Mouse (Mus musculus) ES-CJ7 (cell line): ENCODE data around the gene Sytl3.
"Not testable (repeated sequence)": the region's sequence is repeated elsewhere in the genome, so short reads cannot be mapped to it uniquely, and the experiment has no call there.

ENCODE experiments used
- DNase-seq: peaks from one replicate; pipeline ENCODE4 v3.0.0; 2011; ENCODE audit warnings: low read depth, low spot score

The Sytl3 gene

GRCm38 (mm10) chr17:6646841-6647240 lies 12.1 kb upstream of the Sytl3 start:
- DNase-seq = not testable (repeated sequence)

DNA sequence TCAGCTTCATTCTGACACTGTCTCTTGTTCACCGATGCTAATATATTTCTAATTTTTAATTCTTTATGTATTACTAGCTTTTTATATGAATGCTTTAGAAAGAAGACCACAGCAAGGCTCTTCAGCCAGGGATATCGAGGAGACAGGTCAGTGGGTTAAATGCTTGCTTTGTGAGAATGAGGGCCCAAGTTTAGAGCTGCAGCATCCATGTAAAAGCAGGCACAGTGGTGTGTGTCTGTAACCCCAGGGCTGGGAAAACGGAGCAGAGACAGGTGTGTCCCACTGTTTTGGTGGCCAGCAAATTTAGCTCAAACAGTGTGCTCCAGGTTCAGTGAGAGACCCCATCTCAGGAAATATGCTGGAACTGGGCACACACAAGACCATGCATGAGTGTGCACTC lies 11.4 kb upstream of the Sytl3 start:
- not testable (repeated sequence) for DNase-seq

DNA sequence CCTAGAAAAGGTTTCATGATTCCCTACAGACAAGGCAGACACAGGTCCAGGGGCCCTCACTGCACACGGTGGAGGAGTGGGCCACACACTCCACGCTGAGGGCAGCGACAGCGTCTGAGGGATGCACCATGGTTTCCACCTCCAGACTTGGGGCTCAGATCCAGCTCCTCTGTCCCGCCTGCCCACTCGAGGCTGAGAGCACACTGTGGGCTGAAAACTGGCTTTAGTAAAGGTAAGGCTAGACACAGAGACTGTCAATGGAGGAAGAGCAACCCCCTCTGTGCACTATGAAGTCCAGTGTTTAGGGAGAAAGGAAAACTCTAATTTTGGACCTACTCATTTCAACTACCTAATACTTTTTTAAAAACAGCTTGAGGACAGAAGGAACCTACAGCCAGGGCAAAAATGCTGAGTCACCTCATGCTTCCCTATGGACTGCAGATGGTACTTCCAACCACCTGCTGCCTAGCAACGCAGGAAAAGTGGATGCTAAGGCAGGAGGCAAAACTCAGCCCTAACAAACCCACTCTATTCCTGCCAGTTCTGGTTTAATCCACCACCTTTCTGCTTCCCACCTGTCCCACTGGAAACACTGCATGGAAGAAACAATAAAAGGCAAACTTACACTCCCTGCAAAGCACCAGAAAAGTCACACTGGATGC lies 7.9 kb upstream of the Sytl3 start:
- peak; percentile 18 for DNase-seq

GRCm38 (mm10) chr17:6653341-6653946 lies 5.4 kb upstream of the Sytl3 start:
- DNase-seq = not testable (repeated sequence)

- peak; percentile 64 for DNase-seq
These were observed 3.8 kb upstream of the Sytl3 start for GRCm38 (mm10) chr17:6655087-6655511.

- peak; percentile 52 for DNase-seq
These were observed 3.2 kb upstream of the Sytl3 start, which contains the start of gene Dynlt1f for GRCm38 (mm10) chr17:6655567-6656281. TSS of gene Dynlt1f (minus strand) at chr17:6655900.

DNA sequence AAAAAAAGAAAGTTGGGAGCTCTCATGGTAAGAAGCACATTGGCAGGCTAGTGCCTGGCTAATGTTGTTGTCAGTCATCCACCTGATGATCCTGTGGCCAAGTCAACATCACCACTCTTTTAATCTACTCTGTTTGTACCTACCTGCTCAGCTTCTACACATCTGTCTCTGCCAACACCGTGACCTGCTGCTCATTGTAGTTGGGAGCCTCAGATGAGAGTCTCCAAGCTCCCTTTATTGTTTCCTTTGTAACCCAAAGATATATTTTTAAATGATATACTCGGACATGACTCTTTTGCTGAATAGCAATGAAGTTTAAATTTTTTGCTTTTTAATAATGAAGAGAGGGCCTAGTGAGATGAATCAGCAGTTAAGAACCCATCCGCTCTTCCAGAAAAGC lies 2.4 kb upstream of the Sytl3 start:
- DNase-seq = not testable (repeated sequence)

DNA sequence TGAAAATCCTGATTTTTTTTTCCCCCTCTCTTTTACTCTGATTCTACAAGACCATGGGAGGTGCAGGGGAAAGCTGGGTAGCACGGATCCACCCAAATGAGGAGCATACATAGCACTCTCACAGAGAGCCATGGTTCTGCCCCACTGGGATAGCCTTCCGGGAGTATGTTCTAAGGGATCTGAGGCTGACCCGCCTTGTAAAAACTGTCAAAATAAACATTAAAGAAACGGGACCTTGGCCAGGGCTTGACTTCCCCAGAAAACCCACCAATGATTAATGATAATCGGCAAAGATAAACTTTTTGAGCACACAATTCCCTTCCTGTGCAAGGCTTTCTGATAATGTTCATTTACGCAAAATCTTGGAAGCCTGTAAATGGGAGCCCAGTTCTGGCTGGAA lies 1.7 kb downstream of the Sytl3 start:
- DNase-seq = not testable (repeated sequence)

GRCm38 (mm10) chr17:6661093-6661816 lies 2.4 kb downstream of the Sytl3 start:
- peak; percentile 9 for DNase-seq

DNA sequence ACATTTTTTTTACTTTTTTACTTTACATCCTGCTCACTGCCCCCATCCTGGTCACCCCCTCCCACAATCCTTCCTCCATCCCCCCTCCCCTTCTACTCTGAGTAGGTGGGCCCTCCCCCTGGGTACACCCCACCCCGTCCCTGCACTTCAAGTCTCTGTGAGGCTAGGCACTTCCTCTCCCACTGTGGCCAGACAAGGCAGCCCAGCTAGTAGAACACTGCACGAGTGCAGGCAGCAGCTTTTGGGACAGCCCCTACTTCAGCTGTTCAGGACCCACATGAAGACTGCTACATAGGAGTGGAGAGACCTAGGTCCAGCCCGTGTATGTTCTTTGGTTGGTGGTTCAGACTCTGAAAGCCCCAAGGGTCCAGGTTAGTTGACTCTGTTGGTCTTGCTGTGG lies 3.9 kb downstream of the Sytl3 start:
- not testable (repeated sequence) for DNase-seq

DNA sequence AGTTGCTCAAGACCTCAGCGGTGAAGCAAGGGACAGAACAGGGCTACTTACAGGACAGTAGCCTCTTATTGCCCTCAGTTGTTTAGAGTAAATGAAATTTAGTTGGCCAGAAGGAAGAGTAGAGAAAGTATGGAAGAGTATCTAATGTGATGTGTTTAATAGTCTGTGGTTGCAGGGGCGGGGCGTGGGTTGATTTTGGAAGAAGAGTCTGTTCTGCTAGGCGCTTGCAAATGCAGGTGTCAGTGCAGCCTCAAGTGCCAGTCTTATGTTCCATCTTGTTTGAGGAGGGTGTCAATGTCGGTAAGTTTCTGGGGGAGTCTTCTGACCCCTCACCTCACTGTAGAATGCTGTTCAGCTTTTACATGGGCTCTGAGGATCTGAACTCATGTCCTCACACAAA lies 6.5 kb downstream of the Sytl3 start:
- not testable (repeated sequence) for DNase-seq

DNA sequence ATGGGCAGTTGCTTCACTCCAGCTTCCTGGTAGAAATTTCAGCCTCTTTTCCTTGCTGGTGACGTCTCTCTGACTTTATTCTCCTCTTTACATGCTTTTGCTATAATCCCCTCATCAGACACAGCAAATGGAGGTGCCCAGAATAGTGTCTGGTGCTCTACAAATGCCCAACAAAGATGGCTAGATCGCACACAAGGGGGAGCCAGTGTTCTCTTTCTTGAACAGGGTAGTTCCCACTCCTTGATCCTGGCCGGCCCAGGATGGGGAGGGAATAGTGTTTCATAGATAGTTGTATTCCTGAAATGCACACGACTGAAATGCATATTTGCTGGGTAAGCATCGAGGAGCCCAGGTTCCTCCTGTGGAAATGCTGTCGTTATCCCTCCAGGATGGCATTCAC lies 9.6 kb downstream of the Sytl3 start:
- not testable (repeated sequence) for DNase-seq

DNA sequence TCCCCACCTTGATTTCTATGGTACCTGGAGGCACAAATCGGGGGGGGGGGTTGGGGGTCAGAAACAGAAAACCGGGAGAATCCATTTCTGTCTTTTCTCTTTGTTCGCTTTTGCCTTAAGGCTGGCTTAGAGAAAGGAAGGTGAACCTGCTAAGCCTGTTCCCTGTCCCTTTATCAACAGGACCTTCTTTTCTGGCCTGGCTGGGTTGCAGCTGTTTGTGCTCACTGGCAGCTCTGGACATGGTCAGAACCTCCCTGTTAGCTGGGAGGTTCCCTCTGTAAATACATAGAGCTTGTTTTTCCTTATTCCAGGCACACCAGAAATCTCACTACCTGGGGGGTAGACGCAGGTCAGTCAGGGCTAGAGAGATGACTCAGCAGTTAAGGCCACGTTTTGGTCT lies 15.4 kb downstream of the Sytl3 start:
- DNase-seq = not testable (repeated sequence)

DNA sequence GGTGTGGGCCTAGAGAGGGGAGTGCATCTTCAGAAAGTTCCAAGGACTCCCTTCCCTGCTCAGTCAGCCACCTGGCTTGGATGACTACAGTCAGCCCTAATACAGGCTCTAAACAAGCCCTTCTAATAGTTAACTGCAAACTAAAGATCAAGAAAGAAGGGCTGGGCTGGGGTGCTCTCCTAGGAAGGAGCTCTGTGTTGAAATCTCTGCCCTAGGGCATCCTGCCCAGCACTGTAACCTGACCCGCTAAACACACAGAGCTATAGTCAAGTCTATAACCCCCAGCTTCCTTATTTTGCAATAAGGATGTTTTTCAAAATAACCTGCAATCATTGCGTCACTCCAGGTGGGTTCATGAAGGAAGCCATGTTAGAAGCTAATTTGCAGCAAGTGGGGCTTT lies 19.2 kb downstream of the Sytl3 start:
- not testable (repeated sequence) for DNase-seq

GRCm38 (mm10) chr17:6681721-6682120 lies 22.8 kb downstream of the Sytl3 start:
- not testable (repeated sequence) for DNase-seq

GRCm38 (mm10) chr17:6683702-6684101 lies 24.8 kb downstream of the Sytl3 start:
- not testable (repeated sequence) for DNase-seq

DNA sequence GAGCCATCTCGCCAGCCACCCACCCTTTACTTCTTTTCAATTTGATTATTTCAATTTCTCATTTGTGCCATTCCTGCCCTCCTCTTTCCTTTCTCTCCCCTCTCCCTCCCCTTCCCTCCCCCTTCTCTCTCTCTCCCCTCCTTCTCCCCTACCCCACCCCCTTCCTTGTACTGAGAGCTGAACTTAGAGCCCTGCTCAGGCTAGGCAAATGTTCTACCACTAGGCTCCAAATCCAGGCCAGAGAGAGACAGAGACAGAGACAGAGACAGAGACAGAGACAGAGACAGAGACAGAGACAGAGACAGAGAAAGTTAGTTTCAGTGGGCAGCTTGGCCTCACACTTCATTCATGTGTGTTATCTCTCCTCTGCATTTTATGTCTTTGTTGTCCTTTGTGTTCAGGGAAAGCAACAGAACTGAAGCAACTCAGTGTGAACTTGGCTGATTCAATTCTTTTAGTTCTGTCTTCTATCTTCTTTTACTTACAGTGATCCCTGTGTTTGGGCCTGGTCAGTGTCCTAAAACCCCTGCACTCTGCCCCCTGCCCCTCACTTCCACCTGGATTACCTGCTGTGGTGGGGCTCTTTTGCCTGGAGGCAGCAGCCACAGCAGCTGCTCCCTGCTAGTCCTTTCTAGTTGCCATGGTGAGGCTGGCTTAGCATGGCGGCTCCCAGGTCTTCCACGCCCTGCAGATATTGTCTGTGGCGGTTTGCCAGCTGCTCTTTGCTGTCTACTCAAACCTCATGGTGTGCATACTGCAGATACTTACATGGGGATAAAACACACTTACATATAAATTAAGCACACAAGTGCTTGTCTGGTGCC lies 25.8 kb downstream of the Sytl3 start:
- DNase-seq = not testable (repeated sequence)

GRCm38 (mm10) chr17:6685288-6685818 lies 26.5 kb downstream of the Sytl3 start:
- DNase-seq = not testable (repeated sequence)

- not testable (repeated sequence) for DNase-seq
These were observed 27.5 kb downstream of the Sytl3 start for GRCm38 (mm10) chr17:6686299-6686971.

DNA sequence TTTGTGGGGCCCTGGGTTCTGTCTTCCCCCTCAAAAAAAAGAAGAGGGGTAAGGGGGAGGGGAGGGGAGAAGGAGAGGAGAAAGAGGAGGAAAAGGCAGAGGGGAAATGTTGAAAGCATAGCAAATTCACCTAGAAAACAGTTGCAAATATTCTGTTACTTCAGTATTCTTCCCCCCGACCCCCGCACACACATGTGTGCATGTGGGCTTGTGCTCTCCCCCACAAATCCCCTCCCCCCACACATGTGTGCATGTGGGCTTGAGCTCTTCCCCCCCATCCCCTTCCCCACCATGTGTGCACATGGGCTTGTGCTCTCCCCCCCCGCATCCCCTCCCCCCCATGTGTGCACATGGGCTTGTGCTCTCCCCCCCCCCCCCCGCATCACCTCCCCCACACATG lies 30.5 kb downstream of the Sytl3 start:
- not testable (repeated sequence) for DNase-seq
